Mouse (Mus musculus) embryo, embryonic 10.5 days (tissue): ENCODE data around the gene Ush1g.

Experiments used
- DNase-seq: peaks from one replicate; pipeline ENCODE4 v3.0.0-alpha.2; 2015; ENCODE audit warnings: low spot score

The Ush1g gene

GRCm38 (mm10) chr11:115288305-115288704 lies 33.5 kb downstream of the Ush1g start:
- no peak for DNase-seq

- DNase-seq = no peak
Observed at GRCm38 (mm10) chr11:115287386-115287785, 34.5 kb downstream of the Ush1g start.

- DNase-seq = no peak
Observed at GRCm38 (mm10) chr11:115286201-115286993, 35.4 kb downstream of the Ush1g start.

- no peak for DNase-seq
Observed at GRCm38 (mm10) chr11:115285282-115285681, 36.6 kb downstream of the Ush1g start.

GRCm38 (mm10) chr11:115283891-115284620 lies 37.8 kb downstream of the Ush1g start:
- DNase-seq = no peak

- no peak for DNase-seq
Observed at GRCm38 (mm10) chr11:115283486-115283765, 38.4 kb downstream of the Ush1g start.

GRCm38 (mm10) chr11:115282723-115283485 lies 38.9 kb downstream of the Ush1g start:
- no peak for DNase-seq

- no peak for DNase-seq
Observed at GRCm38 (mm10) chr11:115282295-115282694, 39.5 kb downstream of the Ush1g start.

- DNase-seq = no peak
Observed at GRCm38 (mm10) chr11:115279726-115280125, 42.1 kb downstream of the Ush1g start.

GRCm38 (mm10) chr11:115278176-115278575 lies 43.7 kb downstream of the Ush1g start:
- DNase-seq = no peak

- DNase-seq = no peak
Observed at GRCm38 (mm10) chr11:115277604-115277975, 44.3 kb downstream of the Ush1g start.

- DNase-seq = peak; percentile 100
Observed at GRCm38 (mm10) chr11:115276780-115277603, 44.8 kb downstream of the Ush1g start, which contains the start of gene Fdxr. TSS of gene Fdxr (minus strand) at chr11:115277050.

- no peak for DNase-seq
Observed at GRCm38 (mm10) chr11:115275954-115276353, 45.9 kb downstream of the Ush1g start.

- no peak for DNase-seq
Observed at GRCm38 (mm10) chr11:115275509-115275908, 46.3 kb downstream of the Ush1g start.

GRCm38 (mm10) chr11:115274771-115275170 lies 47.1 kb downstream of the Ush1g start:
- DNase-seq = no peak

GRCm38 (mm10) chr11:115274178-115274577 lies 47.7 kb downstream of the Ush1g start:
- no peak for DNase-seq

GRCm38 (mm10) chr11:115273735-115274134 lies 48.1 kb downstream of the Ush1g start:
- no peak for DNase-seq

- no peak for DNase-seq
Observed at GRCm38 (mm10) chr11:115272894-115273498, 48.8 kb downstream of the Ush1g start.

GRCm38 (mm10) chr11:115271481-115271880 lies 50.4 kb downstream of the Ush1g start:
- DNase-seq = no peak

GRCm38 (mm10) chr11:115271052-115271451 lies 50.8 kb downstream of the Ush1g start:
- DNase-seq = no peak

GRCm38 (mm10) chr11:115270148-115270861 lies 51.5 kb downstream of the Ush1g start:
- DNase-seq = peak; percentile 89
